Mouse (Mus musculus): Measurements from ENCODE around the gene Gjc3. TPM values are rescaled to one million over a fixed set of nuclear protein-coding genes. Genes with fewer than 3 reads are reported as not detected.
"Not testable (repeated sequence)": the region's sequence is repeated elsewhere in the genome, so short reads cannot be mapped to it uniquely, and the experiment has no call there.

Gjc3 gene
- total RNA-seq (2021) = under 1 TPM; 0.59 to 0.99 TPM
- long read RNA-seq, experiment 1, full-length matches to known transcripts = 1 of 4 reads
- long read RNA-seq, experiment 1, partial matches to known transcripts = 0 of 4 reads
- long read RNA-seq, experiment 1, other reads (novel, unspliced or antisense) = 3 of 4 reads
- long read RNA-seq, experiment 2 = 0 reads

DNA sequence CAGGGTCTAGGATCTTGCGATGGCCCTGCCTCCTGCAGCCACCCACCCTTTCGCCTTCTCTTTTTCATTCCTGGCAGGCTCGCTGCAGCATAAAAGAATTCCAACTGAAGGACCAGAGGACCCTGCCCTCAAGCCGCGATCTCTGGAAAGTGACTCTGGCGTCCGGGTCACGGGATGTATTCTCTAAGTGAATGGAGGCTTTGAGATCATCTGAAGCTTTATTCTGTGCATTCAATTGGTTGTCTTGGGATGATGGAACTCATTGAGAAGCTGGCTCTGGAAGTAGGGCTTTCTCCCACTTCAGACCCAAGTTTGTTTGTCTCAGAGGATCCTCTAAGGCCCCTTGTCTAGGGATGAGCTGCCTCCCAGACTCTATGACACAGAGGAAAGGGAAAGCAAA, at the start of gene Gjc3:
Gene Gjc3, minus strand, starts transcription at position 154 of the 400 bp plus-strand sequence.
- intact Hi-C loops (cut with DNase I) = no loop called here
- no peak for DNase-seq

GRCm38 (mm10) chr5:138012382-138012781, 49.5 kb upstream of the Gjc3 start:
- intact Hi-C loops (cut with DNase I) = no loop called here
- DNase-seq = no peak

DNA sequence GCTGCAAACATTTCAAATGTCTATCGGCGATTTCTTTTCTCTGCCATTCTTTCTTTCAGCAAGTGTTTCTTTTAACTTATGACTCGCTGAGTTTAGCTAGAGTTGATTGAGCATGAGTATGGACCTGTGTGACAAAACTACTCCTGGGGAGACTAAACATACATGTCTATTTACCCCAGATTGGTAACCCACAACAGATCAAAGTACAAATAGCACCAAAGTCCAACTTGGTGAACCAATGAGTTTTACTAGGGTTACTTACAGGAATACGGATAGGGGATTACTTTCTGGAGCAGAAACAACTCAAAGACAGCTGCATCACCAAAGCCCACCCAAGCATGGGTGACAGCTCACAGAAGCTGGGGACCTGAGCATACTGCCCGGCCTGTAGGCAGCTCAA, 46.5 kb upstream of the Gjc3 start:
- intact Hi-C loops (cut with DNase I) = no loop called here
- DNase-seq = no peak

DNA sequence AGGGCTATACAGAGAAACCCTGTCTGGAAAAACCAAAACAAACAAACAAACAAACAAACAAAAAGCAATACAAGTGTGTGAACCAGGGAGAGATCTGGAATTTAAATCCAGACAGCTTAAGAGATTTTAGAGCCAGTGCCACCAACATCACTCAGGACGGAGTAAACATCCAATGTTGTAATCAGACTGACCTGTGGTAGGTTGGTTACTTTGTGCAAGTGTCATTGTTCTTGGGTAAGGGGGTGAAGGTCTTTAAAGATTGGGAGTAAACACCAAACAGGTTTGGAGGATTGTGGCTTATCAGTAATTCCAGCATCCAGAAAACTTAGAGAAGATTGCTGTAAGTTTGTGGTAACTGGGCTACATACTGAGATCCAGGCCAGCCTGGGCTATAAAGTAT, 23.5 kb upstream of the Gjc3 start:
- no peak for DNase-seq
- intact Hi-C loops (cut with DNase I) = no loop called here

DNA sequence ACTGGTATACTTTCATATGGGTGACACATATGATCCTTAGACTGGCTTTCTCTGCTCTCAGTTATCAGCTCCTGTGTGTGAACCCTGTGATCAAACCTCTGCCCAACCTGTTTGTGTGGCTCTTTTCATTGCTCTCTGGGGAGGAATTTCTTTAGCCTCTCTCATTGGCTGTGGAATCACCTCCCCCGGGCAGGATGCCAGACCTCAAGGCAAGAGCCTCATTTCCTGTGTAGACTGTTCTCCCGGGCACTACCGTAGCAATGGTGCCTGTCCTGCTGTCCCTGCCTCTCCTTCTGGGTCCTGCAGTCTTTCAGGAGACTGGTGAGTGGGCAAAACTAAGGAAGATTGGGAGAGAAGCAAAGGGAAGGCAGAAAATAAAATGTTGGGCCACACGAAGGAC, 18.4 kb upstream of the Gjc3 start, which contains the start of gene Azgp1:
Gene Azgp1, plus strand, starts transcription at position 221 of the 400 bp plus-strand sequence.
- DNase-seq = no peak
- intact Hi-C loops (cut with DNase I) = no loop called here

- intact Hi-C loops (cut with DNase I) = no loop called here
- DNase-seq = no peak
Observed at GRCm38 (mm10) chr5:137979081-137979480, 16.2 kb upstream of the Gjc3 start.

GRCm38 (mm10) chr5:137977291-137977690, 14.4 kb upstream of the Gjc3 start:
- intact Hi-C loops (cut with DNase I) = no loop called here
- no peak for DNase-seq

DNA sequence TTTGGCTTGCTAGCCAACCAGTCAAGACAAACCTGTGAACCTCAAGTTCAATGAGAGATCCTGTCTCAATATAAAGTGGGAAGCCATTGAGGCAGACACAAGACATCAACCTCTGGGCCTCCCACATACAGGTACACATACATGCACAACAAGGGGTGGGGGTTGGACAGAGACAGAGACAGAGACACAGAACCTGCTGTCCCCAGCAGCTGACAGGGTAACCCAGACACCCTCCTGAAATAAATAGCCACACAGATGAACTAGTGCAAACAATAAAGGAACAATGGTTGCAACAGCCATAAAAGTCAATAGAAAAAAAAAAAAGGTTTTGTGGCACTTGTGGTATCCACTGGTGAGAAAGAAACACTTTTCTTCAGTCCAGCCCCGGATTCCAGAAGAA, 12.5 kb upstream of the Gjc3 start:
- intact Hi-C loops (cut with DNase I) = no loop called here
- no peak for DNase-seq

GRCm38 (mm10) chr5:137974724-137975123, 11.8 kb upstream of the Gjc3 start:
- intact Hi-C loops (cut with DNase I) = no loop called here

GRCm38 (mm10) chr5:137973738-137974137, 10.8 kb upstream of the Gjc3 start:
- intact Hi-C loops (cut with DNase I) = no loop called here
- DNase-seq = no peak

More at GRCm38 (mm10) chr5:137974724-137975123, 11.8 kb upstream of the Gjc3 start:
- no peak for DNase-seq

DNA sequence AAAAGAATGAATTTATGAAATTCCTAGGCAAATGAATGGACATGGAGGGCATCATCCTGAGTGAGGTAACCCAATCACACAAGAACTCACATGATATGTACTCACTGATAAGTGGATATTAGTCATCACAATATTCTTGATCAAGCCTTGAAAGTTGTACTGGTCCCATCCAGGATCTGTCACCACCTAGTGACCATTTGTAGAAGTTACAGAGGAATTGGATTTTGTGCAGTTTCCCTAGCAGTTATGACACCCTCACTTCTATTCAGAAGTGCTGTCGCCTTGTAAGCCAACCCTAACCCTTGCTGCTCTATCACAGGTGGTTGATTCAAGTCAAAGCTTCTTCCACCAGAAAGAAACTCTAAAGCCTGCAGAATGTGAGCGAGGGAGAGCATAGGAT, 10.3 kb upstream of the Gjc3 start:
- intact Hi-C loops (cut with DNase I) = no loop called here
- DNase-seq = no peak

GRCm38 (mm10) chr5:137966492-137966891, 3.6 kb upstream of the Gjc3 start:
- DNase-seq = no peak
- intact Hi-C loops (cut with DNase I) = no loop called here

GRCm38 (mm10) chr5:137956404-137956803, 6.5 kb downstream of the Gjc3 start:
- intact Hi-C loops (cut with DNase I) = no loop called here
- DNase-seq = no peak

- no peak for DNase-seq
- intact Hi-C loops (cut with DNase I) = no loop called here
Observed at GRCm38 (mm10) chr5:137951218-137951617, 11.7 kb downstream of the Gjc3 start.

GRCm38 (mm10) chr5:137947303-137947702, 15.6 kb downstream of the Gjc3 start:
- intact Hi-C loops (cut with DNase I) = no loop called here
- no peak for DNase-seq

GRCm38 (mm10) chr5:137943133-137943532, 19.8 kb downstream of the Gjc3 start:
- intact Hi-C loops (cut with DNase I) = no loop called here
- no peak for DNase-seq

DNA sequence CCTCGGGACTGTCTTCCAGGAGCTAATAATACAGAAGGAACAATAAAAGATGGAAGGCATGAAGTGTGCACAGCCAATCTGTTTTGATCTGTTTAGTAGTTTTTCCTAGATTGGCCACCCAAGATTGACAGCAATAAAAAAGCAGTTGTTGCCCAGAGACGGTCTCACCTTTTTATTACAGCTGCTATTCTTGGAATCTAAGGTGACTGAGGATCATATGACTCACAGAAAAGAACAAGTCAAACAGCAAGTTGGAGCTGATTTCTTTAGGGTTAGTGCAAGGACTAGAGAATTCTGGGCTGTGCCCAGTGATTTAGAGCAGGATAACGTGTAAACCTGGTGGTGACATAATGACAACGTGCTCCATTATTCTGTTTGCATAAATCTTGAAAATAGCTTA, 21.9 kb downstream of the Gjc3 start:
- no peak for DNase-seq
- intact Hi-C loops (cut with DNase I) = no loop called here

GRCm38 (mm10) chr5:137937238-137937637, 25.7 kb downstream of the Gjc3 start:
- intact Hi-C loops (cut with DNase I) = no loop called here
- DNase-seq = no peak

DNA sequence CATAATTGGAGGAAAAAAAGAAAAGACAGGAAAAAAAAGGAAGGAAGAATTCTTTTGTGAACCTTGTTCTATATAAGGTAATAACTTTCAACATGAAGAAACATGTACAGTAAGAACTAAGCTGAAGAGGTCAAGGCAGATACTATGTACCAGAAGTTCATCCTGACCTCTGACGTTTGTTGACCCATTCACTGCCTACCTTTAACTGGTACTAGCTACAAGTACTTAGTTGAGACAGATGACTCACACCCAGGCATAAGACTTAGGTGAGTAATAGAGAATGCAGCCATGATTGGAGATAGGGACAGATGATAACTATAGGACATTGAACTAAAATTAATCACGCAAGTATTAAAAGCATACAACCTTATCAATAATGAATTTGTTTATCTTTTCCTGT, 26.4 kb downstream of the Gjc3 start:
- DNase-seq = no peak
- intact Hi-C loops (cut with DNase I) = no loop called here

DNA sequence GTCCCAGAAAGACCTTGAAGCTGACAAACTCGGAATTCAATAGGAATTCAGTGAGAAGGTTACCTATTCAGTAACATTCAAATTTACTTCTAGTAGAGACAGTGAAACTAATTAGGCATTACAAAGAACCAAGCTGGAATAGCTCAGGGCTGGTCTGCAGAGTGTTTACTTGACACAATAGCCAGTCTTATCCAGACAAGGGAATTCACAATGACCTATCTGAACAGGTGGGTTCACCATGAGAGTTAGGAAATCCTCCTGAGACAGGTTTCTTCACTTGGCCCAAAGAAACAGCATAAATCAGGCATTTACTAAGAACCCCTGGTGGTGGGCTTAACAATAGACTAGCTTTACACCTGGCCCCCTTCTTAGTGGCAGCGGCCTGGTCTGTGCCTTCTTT, 29.0 kb downstream of the Gjc3 start:
- intact Hi-C loops (cut with DNase I); DNase-seq: not testable (repeated sequence)

DNA sequence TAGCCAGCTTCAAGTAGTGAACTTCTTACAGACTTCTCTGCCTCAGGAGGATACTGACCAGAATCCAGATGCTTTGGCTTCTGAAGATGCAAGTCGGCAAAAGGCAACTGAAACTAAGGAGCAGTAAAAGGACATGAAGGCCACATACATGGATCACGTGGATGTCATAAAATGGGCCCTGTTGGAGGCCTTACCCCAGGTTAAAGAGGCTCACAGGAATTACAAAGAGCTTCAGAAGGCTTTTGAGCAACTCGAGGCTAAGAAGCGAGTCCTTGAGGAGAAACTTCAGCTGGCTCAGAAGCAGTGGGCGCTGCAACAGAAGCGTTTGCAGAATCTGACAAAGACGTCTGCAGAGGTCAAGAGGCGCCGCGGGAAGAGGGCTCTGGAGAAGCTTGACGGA, 34.5 kb downstream of the Gjc3 start:
- intact Hi-C loops (cut with DNase I) = no loop called here
- DNase-seq = no peak

DNA sequence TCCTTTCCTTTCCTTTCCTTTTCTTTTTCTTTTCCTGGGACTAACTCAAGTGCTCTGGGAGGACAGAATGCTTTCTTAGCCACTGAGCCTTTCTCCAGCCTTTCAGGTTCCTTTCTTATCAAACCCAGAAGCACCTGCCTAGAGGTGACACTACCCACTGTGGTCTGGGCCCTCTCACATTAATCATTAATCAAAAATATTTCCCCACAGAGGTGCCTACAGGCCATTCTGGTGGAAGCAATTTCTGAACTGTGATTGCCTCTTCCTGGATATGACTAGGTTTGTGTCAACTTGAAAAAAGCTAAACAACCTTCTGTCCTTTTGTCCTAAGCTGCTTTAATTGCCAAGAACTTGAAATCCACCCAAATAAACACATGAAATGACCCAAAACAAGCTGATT, 40.7 kb downstream of the Gjc3 start:
- no peak for DNase-seq
- intact Hi-C loops (cut with DNase I) = no loop called here

DNA sequence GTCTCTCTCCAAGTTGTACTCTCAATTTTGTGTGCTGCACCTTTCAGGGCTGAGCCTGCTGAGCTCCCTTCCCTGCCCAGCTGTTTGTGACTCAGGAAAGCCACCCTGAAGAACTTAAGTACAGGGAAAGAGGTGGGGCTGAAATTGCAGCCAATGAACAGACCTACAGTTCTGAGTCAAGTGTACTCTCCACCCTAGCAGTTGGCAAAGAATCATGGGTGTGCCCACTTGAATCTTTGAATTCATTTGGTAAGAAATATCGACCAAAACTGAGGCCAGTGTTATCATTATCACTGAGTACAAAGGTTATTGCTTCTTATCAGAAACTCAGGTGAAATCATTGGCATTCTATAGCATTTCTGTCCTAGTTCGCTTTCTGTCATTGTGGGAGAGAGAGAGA, 41.4 kb downstream of the Gjc3 start, which contains the start of gene Cyp3a13:
Gene Cyp3a13, minus strand, starts transcription at position 88 of the 400 bp plus-strand sequence.
- intact Hi-C loops (cut with DNase I) = no loop called here
- DNase-seq = no peak
